ENCODE assay signal across 10 mouse cellular contexts in the genomic region with DNA sequence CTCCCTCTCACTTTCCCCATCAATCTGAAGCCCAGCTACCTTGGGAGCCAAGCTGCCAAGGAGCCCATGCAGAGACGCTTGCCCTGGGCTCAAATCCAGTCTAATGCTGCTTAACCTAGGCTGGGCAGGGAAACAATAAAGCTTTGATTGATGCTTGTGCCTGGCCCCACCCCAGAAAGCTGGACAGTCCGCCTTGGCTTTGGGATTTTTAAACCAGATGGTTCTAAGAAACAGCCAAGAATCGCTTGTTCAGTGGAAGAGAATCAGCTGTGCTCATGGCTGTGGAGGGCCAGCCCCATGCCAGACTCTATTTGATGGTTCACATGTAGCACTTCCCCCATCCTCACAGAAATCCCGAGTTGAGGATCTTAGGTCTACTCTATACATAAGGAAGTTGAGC. TPM values are rescaled to one million over a fixed set of nuclear protein-coding genes. Genes with fewer than 3 reads are reported as not detected.
DNase-seq lines count a peak whose midpoint lies in the region; ATAC-seq lines count a peak whose summit lies in the region.
"Had no signal": no experiment of that assay in that cellular context is flagged by ENCODE, and none has a peak within 500 bp of the region (broad histone marks: within the 10 kb centered on the region; RNA-seq: fewer than 3 reads in every experiment).

No protein-coding gene starts in this region.

- DNase-seq in kidney, adult 8-10 months, result no peak
- peak; percentile 11 for DNase-seq in cerebellum, adult 11 months
- DNase-seq in cerebellum, postnatal 25 days, result peak; percentile 40 to 60
- DNase-seq in natural killer cell, adult 2 months (ENCODE audit: low spot score in 2 of 2), result no peak
- DNase-seq: right cerebral cortex, postnatal 25 days had no signal

- H3K4me2 ChIP-seq in kidney, embryonic 16.5 days (replicated peaks; ENCODE audit: low read depth, low read length), result no peak overlapping the region
- no peak overlapping the region for H3K4me2 ChIP-seq in limb, embryonic 15.5 days
- H3K4me2 ChIP-seq: midbrain, embryonic 11.5 days had no signal

- no peak overlapping the region for H3K27ac ChIP-seq in kidney, embryonic 16.5 days (ENCODE audit: low read length)
- H3K27ac ChIP-seq in limb, embryonic 15.5 days, result no peak overlapping the region

- peaks cover 8% of the 10 kb centered on the region for H3K4me1 ChIP-seq in kidney, embryonic 16.5 days (ENCODE audit: insufficient read depth, low read length)
- H3K4me1 ChIP-seq in limb, embryonic 15.5 days, result peaks cover 5% of the 10 kb centered on the region; the same call in 1 of the 2 replicates

- no peaks in the 10 kb centered on the region for H3K27me3 ChIP-seq in kidney, embryonic 16.5 days (ENCODE audit: insufficient read depth, low read length)
- H3K27me3 ChIP-seq in limb, embryonic 15.5 days, result no peaks in the 10 kb centered on the region

- H3K9ac ChIP-seq in kidney, embryonic 16.5 days (replicated peaks; ENCODE audit: low read length), result no peak overlapping the region
- no peak overlapping the region for H3K9ac ChIP-seq in limb, embryonic 15.5 days

- H3K4me3 ChIP-seq in kidney, embryonic 16.5 days (ENCODE audit: low read length), result no peak overlapping the region
- H3K4me3 ChIP-seq in limb, embryonic 15.5 days, result no peak overlapping the region

- no peaks in the 10 kb centered on the region for H3K9me3 ChIP-seq in kidney, embryonic 16.5 days (ENCODE audit: low read length)
- no peaks in the 10 kb centered on the region for H3K9me3 ChIP-seq in limb, embryonic 15.5 days

- 42% methylated on average over 4 of the region's 4 CpGs for WGBS in kidney, embryonic 16.5 days
- WGBS in limb, embryonic 15.5 days, result 33% methylated on average over 4 of the region's 4 CpGs

- no peaks in the 10 kb centered on the region for H3K36me3 ChIP-seq in kidney, embryonic 16.5 days (ENCODE audit: insufficient read depth, low read length)
- H3K36me3 ChIP-seq in limb, embryonic 15.5 days, result no peaks in the 10 kb centered on the region

- ATAC-seq in kidney, embryonic 16.5 days (ENCODE audit: low FRiP score, low TSS enrichment), result peak; percentile 67; the same call in 1 of the 2 replicates
- ATAC-seq in limb, embryonic 15.5 days (ENCODE audit: insufficient number of reproducible peaks, low FRiP score, low TSS enrichment, low read depth), result 0 out of 2 replicates have a peak, but pooled peaks have one; percentile 10
- ATAC-seq in erythroid progenitor cell, adult 5-6 weeks (replicated peaks; ENCODE audit: low FRiP score, poor library complexity, severe bottlenecking), result no peak

RNA-seq across cellular contexts. Expression of a gene that starts 60.0 kb away (rescaled TPM):
- 122 and 131 TPM in 2 replicates for polyA plus RNA-seq in kidney, embryonic 16.5 days (2015; fragmentation: Nextera tagmentation; extraction: Ambion mirVana)
- 85.0 and 92.1 TPM in 2 replicates for polyA plus RNA-seq in limb, embryonic 15.5 days (2015; fragmentation: Nextera tagmentation; extraction: Ambion mirVana)
- 1.7 and 6.1 TPM in 2 replicates for total RNA-seq in erythroid progenitor cell, adult 5-6 weeks (2015; ENCODE audit: low replicate concordance)
- 1.1 and 9.4 TPM in 2 replicates for total RNA-seq in erythroid progenitor cell, adult 5-6 weeks (2017; ENCODE audit: low replicate concordance)
- total RNA-seq: MEL had no signal

Comparison
In these comparisons a context has a peak if more than half of its experiments do, and no peak if none do; other contexts are left out.
1. DNase-seq: peak in cerebellum, adult 11 months (single experiment) and cerebellum, postnatal 25 days (2 of 2); none in kidney, adult 8-10 months (0 of 2) and natural killer cell, adult 2 months (0 of 2).